Mouse (Mus musculus) cerebellum, adult 2 months (tissue): ENCODE results near the gene Usp44. TPM values are rescaled to one million over a fixed set of nuclear protein-coding genes. Genes with fewer than 3 reads are reported as not detected.

Source experiments
- DNase-seq, 2 experiments: peaks; one replicate each; pipeline ENCODE4 v3.0.0; 2021
- H3K27ac ChIP-seq: fragments of 200-500 bp; 2 replicates; pipeline ENCODE4 v1.5.1; 2012; ENCODE audit warnings: low read length, control low read depth, inconsistent platforms; ENCODE audit not compliant: insufficient read depth
- H3K27me3 ChIP-seq: fragments of 200-500 bp; 2 replicates; pipeline ENCODE4 v1.6.1; 2012; ENCODE audit warnings: inconsistent platforms, mild to moderate bottlenecking, low read length, moderate library complexity; ENCODE audit not compliant: control insufficient read depth, insufficient read depth
- H3K4me1 ChIP-seq: fragments of 200-500 bp; 2 replicates; pipeline ENCODE4 v1.6.1; 2011; ENCODE audit warnings: low read length; ENCODE audit not compliant: control insufficient read depth, insufficient read depth
- H3K4me3 ChIP-seq: fragments of 200-500 bp; replicated peaks from 2 replicates; pipeline ENCODE3; 2011; ENCODE audit warnings: mild to moderate bottlenecking, low read depth, low read length, control low read depth; ENCODE audit not compliant: insufficient read depth
- CTCF ChIP-seq: fragments of 200-500 bp; IDR thresholded peaks from 2 replicates; pipeline ENCODE4 v1.5.1; 2011; ENCODE audit warnings: low read depth, mild to moderate bottlenecking, control low read depth, low read length, moderate library complexity, borderline replicate concordance; ENCODE audit not compliant: insufficient read depth
- POLR2A ChIP-seq: fragments of 200-500 bp; IDR thresholded peaks from 2 replicates; pipeline ENCODE4 v1.6.1; 2011; ENCODE audit warnings: low read length, control low read depth, borderline replicate concordance; ENCODE audit not compliant: insufficient read depth
- WGBS: fragments of 180-500 bp; shearing (Covaris S2); methylation state at CpG from one replicate; pipeline ENCODE4 v1.1.7; 2018; 5-methylcytosine and 5-hydroxymethylcytosine counted together
- polyA plus RNA-seq: library from polyadenylated mRNA; depleted of rRNA; stranded (reverse); fragments of >200 nt; gene quantifications from 2 replicates; pipeline ENCODE4 v1.2.3, GENCODE M21; 2012

The Usp44 gene
- polyA plus RNA-seq, 1 experiment: 0.05 TPM

DNA sequence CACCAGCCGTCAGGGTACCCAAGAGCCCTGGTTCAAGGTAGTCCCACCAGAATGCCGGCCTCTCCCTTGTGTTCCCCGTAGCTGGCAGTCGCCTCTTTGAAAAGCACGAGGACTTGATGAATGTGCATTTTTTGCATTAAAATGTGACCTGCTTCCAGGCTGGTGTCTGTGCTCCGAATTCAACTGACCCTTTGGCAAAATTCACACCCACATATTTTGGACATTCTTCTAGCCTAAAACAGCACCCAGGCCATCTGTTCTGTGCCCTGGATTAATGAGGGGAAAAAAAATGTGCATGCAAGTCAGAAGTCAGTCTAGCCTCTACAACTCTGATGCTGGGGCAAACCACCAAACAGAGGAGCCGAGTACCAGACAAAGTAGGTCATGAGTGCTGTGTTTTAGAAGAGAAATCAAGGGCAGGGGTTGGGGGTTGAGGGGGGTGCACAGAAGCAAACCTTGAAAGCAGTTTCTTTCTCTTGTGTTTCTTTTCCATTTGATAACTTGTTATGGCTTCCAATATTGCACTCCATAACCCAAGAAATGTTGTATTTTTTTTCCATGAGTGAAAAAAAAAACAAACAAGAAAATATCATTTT, 20.7 kb upstream of the Usp44 start:
- DNase-seq: peak; percentile 75 to 92
- Histone ChIP-seq H3K4me3 (no peak overlapping the region), H3K4me1 (peaks cover 7% of the 10 kb centered on the region; the same call in 1 of the 2 replicates), H3K27ac (peak overlapping the region; percentile 78), H3K27me3 (no peaks in the 10 kb centered on the region)
- 6% methylated on average over 7 of the region's 7 CpGs for WGBS
- TF ChIP-seq POLR2A (no peak), CTCF (no peak)

DNA sequence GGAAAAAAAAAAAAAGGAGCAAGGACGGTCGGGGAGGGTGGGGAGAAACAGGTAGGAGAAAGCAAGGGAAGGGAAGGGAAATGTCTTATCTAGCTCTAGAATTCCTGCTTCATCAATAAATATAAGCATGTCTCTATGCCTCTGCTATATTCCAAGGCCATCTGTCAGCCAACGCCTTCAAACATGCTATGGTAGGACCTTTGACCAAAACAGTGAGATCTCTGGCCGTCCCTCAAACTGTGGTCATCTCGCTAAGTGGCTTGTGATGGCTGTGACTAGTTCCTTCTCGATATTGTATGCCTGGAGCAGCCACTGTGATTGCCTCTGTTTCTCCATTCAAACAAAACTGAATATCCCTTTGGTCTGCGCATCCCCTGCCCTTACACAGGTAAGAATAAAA, 19.3 kb upstream of the Usp44 start:
- peaks cover 7% of the 10 kb centered on the region; the same call in 1 of the 2 replicates for H3K4me1 ChIP-seq
- no peak overlapping the region for H3K4me3 ChIP-seq
- no peak for DNase-seq
- H3K27me3 ChIP-seq: no peaks in the 10 kb centered on the region
- 78% methylated on average over 7 of the region's 7 CpGs for WGBS
- TF ChIP-seq CTCF (no peak), POLR2A (no peak)
- no peak overlapping the region for H3K27ac ChIP-seq

DNA sequence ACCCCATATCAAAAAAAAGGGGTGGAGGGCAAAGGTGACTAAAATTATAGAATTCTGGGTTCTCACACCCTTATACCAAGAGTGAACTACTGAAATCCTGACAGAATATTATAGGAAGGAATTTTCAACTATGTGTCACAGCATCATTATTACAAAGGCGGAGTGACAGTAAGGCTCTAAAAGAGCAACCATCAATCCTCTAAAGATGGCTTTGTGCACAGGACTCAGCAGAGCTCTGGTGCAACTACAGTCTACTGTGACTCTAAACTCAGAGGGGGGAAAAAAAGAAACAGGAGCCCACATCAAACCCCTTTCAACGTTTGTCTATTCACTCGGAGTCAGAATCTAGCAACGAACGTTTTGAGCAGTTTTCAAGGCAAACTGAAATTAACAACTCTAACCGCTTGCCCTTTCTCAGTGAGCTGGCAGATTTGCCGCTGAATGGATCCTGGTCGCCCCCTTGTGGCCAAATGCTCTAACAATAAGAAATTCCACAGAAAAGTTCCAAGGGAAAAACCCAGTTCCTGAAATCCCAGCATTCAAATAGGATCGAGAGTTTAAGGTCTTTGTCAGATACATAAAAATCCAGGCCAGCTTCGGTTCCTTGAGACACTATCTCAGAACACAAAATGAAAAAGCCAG, 18.5 kb upstream of the Usp44 start:
- 6% methylated on average over 10 of the region's 10 CpGs for WGBS
- Histone ChIP-seq H3K4me3 (no peak overlapping the region), H3K27me3 (no peaks in the 10 kb centered on the region), H3K27ac (no peak overlapping the region), H3K4me1 (peaks cover 7% of the 10 kb centered on the region; the same call in 1 of the 2 replicates)
- peak; percentile 82 to 89 for DNase-seq
- TF ChIP-seq POLR2A (no peak), CTCF (peak; percentile 85)

DNA sequence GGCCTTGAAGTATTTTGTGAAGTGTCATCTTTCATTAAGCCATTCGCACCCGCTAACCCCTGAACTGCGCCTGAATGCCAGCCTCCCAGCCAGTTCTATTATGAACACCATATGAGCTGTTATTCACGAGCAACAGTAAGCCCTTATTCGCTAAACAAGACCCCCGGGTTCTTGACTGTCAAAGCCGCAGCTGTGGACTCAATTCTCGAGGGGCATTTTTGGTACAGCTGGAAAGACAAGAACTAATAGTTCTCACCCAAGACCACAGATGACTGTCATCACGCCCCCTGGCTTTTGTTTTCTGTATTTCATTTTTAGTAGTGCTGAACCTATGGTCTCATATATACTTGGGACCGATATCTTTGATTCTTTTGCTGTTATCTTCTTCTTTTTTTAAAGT, 17.6 kb upstream of the Usp44 start:
- Histone ChIP-seq H3K27ac (no peak overlapping the region), H3K27me3 (no peaks in the 10 kb centered on the region), H3K4me1 (peaks cover 7% of the 10 kb centered on the region; the same call in 1 of the 2 replicates), H3K4me3 (no peak overlapping the region)
- 27% methylated on average over 10 of the region's 10 CpGs for WGBS
- TF ChIP-seq POLR2A (no peak), CTCF (peak; percentile 20; the same call in 1 of the 2 replicates)
- peak in 1 of 2 experiments; percentile 23 for DNase-seq

DNA sequence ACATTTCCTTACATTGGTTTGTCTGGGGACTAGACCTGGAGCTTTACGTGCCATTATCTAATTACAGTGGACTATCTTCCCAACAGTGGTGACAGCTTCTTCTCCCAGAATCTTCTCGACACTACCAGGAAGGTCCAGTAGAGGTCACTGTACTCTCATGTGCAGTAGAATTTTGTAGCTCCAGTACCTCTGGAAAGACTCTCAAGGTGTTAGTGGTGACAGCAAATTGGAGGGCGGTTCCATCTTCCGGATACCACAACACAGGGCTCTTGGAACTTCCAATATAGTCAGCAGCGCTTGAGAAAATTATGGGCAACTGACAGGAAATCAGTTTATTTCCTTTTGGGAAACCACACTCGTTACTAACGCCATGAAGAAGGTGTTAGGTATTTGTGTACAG, 12.7 kb upstream of the Usp44 start:
- DNase-seq: peak; percentile 69 to 75
- H3K27ac ChIP-seq: no peak overlapping the region
- no peaks in the 10 kb centered on the region for H3K27me3 ChIP-seq
- 38% methylated on average over 7 of the region's 7 CpGs for WGBS
- TF ChIP-seq POLR2A: no peak
- peak; percentile 62; the same call in 1 of the 2 replicates for TF ChIP-seq CTCF
- H3K4me3 ChIP-seq: no peak overlapping the region
- H3K4me1 ChIP-seq: no peaks in the 10 kb centered on the region

GRCm38 (mm10) chr10:93829898-93830831, 1.2 kb upstream of the Usp44 start:
- peaks cover 5% of the 10 kb centered on the region; the same call in 1 of the 2 replicates for H3K27me3 ChIP-seq
- 89% methylated on average over 9 of the region's 9 CpGs for WGBS
- TF ChIP-seq POLR2A: no peak
- no peak for TF ChIP-seq CTCF
- H3K4me1 ChIP-seq: no peaks in the 10 kb centered on the region
- no peak overlapping the region for H3K4me3 ChIP-seq
- DNase-seq: no peak
- H3K27ac ChIP-seq: no peak overlapping the region

DNA sequence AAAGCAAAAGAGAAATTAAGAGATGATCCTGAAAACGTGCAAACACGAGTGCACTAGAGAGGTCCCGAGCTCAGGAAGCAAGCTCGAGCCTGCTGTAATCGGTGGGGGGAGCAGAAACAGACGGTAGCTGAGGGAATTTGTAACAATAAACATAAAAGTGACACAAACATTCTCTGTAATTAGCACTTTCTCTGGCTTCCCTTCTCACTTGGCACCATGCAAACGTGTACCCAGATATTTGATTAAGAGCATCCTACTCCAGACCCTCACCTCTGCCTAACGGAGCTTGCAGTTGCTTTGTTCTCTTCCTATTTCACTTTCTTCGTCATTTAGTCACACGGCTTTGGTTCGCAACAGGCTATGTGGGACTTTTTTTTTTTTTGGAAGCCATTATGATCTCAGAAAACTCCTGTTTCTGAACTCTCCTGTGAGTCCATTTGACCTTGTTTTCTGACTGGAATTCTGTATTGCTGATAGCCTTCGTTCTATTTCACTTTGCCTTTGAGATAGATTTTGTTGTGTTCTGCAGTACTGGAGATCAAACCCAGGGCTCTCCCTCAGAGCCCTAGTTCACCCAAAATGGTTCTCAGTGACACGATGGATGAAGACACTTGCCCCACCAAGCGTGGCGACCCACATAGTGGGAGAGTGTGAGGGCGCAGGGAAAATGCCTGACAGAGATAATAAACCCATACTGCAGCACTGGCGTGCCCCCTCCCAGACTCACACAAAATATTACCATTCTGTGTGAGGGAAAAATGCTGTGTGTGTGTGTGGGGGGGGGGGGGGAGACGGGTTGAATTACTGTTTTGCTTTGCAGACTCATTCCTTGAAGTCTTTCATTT, 597 bp downstream of the Usp44 start:
- H3K4me3 ChIP-seq: no peak overlapping the region
- no peaks in the 10 kb centered on the region for H3K4me1 ChIP-seq
- 69% methylated on average over 18 of the region's 18 CpGs for WGBS
- no peak for DNase-seq
- no peak overlapping the region for H3K27ac ChIP-seq
- TF ChIP-seq CTCF: no peak
- no peak for TF ChIP-seq POLR2A
- peaks cover 5% of the 10 kb centered on the region; the same call in 1 of the 2 replicates for H3K27me3 ChIP-seq
